Mouse (Mus musculus): ENCODE data around the gene Agmat. TPM values are rescaled to one million over a fixed set of nuclear protein-coding genes. Genes with fewer than 3 reads are reported as not detected.

Gene Agmat
- polyA plus RNA-seq, 1 experiment from 2014 or later = 0.27 TPM

GRCm38 (mm10) chr4:141730401-141730800 lies 16.1 kb upstream of the Agmat start:
- DNase-seq (ENCODE audit: low spot score) (no peak), ATAC-seq (no peak)
- Histone ChIP-seq H3K27ac (ENCODE audit: low read length) (no peak overlapping the region), H3K27me3 (replicated peaks; ENCODE audit: insufficient read depth, low read length) (no peaks in the 10 kb centered on the region), H3K36me3 (ENCODE audit: insufficient read depth, low read length) (no peaks in the 10 kb centered on the region), H3K4me1 (ENCODE audit: insufficient read depth, low read depth, low read length) (no peaks in the 10 kb centered on the region), H3K4me3 (ENCODE audit: low read depth, low read length) (no peak overlapping the region), H3K4me2 (replicated peaks; ENCODE audit: low read depth, low read length) (no peak overlapping the region), H3K9ac (replicated peaks; ENCODE audit: low read depth) (no peak overlapping the region), H3K9me3 (ENCODE audit: low read length) (no peaks in the 10 kb centered on the region)
- TF ChIP-seq CTCF (IDR thresholded peaks at IDR 0.05) (no peak), EP300 (IDR thresholded peaks at IDR 0.05) (no peak)
- WGBS = 81% methylated on average over 13 of the region's 13 CpGs

DNA sequence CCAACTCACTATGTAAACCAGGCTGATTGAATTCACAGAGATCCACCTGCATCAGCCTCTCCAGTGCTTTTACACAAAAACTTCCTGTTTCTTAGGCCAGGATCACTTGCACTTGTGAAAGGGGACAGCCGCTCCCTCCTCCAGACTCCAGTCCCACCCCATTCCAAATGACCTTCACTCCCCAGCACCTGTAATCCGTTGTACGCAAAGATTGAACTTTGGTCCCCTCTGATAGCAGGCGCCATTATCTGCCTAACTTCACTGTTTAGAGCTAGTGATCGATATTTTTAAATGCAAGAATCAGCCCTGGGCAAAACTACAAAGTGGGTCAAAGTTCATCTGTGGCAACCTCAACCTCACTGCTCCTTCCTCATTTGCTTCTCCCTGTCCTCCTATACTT lies 14.7 kb upstream of the Agmat start:
- DNase-seq (ENCODE audit: low spot score) = no peak
- ATAC-seq = no peak
- WGBS = 80% methylated on average over 5 of the region's 5 CpGs

GRCm38 (mm10) chr4:141734446-141735205 lies 11.8 kb upstream of the Agmat start:
- Histone ChIP-seq H3K4me3 (ENCODE audit: low read depth, low read length) (peak overlapping the region; percentile 16; the same call in 1 of the 2 replicates), H3K36me3 (ENCODE audit: insufficient read depth, low read length) (no peaks in the 10 kb centered on the region), H3K4me1 (ENCODE audit: insufficient read depth, low read depth, low read length) (no peaks in the 10 kb centered on the region), H3K27ac (ENCODE audit: low read length) (peak overlapping the region; percentile 23; the same call in 1 of the 2 replicates), H3K4me2 (replicated peaks; ENCODE audit: low read depth, low read length) (peak overlapping the region; percentile 55), H3K9me3 (ENCODE audit: low read length) (no peaks in the 10 kb centered on the region), H3K27me3 (replicated peaks; ENCODE audit: insufficient read depth, low read length) (no peaks in the 10 kb centered on the region), H3K9ac (replicated peaks; ENCODE audit: low read depth) (no peak overlapping the region)
- 5% methylated on average over 24 of the region's 24 CpGs for WGBS
- DNase-seq (ENCODE audit: low spot score) (peak; percentile 95), ATAC-seq (peak; percentile 98)
- TF ChIP-seq CTCF (IDR thresholded peaks at IDR 0.05) = no peak
- no peak for TF ChIP-seq EP300 (IDR thresholded peaks at IDR 0.05)

More for the DNA sequence above, 14.7 kb upstream of the Agmat start:
- H3K9me3 ChIP-seq (ENCODE audit: low read length) = no peaks in the 10 kb centered on the region
- H3K4me2 ChIP-seq (replicated peaks; ENCODE audit: low read depth, low read length) = no peak overlapping the region
- H3K4me3 ChIP-seq (ENCODE audit: low read depth, low read length) = no peak overlapping the region
- H3K27me3 ChIP-seq (replicated peaks; ENCODE audit: insufficient read depth, low read length) = no peaks in the 10 kb centered on the region
- no peak overlapping the region for H3K9ac ChIP-seq (replicated peaks; ENCODE audit: low read depth)
- TF ChIP-seq EP300 (IDR thresholded peaks at IDR 0.05) (no peak), CTCF (IDR thresholded peaks at IDR 0.05) (no peak)
- no peaks in the 10 kb centered on the region for H3K4me1 ChIP-seq (ENCODE audit: insufficient read depth, low read depth, low read length)
- no peak overlapping the region for H3K27ac ChIP-seq (ENCODE audit: low read length)
- no peaks in the 10 kb centered on the region for H3K36me3 ChIP-seq (ENCODE audit: insufficient read depth, low read length)

DNA sequence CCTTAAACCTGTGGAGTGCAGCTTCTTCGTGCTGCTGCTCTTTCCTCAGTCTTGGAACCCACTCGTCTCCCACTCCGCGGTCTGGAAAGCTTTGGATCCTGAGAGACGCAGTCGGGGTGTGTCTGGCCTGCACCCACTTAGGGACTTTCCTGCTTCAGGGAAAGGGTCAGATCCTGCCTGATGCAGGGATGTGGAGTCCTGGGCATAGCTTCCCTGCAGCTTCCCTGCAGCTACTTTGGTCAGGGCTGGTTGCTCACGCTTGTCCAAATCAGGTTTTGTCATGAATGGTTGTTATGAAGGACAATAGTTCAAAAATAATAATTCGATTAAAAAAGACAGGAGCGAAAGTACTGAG lies 11.3 kb upstream of the Agmat start:
- Histone ChIP-seq H3K4me1 (ENCODE audit: insufficient read depth, low read depth, low read length) (no peaks in the 10 kb centered on the region), H3K4me3 (ENCODE audit: low read depth, low read length) (no peak overlapping the region), H3K9ac (replicated peaks; ENCODE audit: low read depth) (no peak overlapping the region), H3K27me3 (replicated peaks; ENCODE audit: insufficient read depth, low read length) (no peaks in the 10 kb centered on the region), H3K9me3 (ENCODE audit: low read length) (no peaks in the 10 kb centered on the region), H3K36me3 (ENCODE audit: insufficient read depth, low read length) (no peaks in the 10 kb centered on the region), H3K4me2 (replicated peaks; ENCODE audit: low read depth, low read length) (peak overlapping the region; percentile 55), H3K27ac (ENCODE audit: low read length) (no peak overlapping the region)
- no peak; the same call in 1 of the 2 replicates for ATAC-seq
- 29% methylated on average over 9 of the region's 9 CpGs for WGBS
- DNase-seq (ENCODE audit: low spot score) = no peak
- TF ChIP-seq CTCF (IDR thresholded peaks at IDR 0.05) (no peak), EP300 (IDR thresholded peaks at IDR 0.05) (no peak)

GRCm38 (mm10) chr4:141736856-141737255 lies 9.6 kb upstream of the Agmat start:
- H3K4me1 ChIP-seq (ENCODE audit: insufficient read depth, low read depth, low read length) = no peaks in the 10 kb centered on the region
- H3K36me3 ChIP-seq (ENCODE audit: insufficient read depth, low read length) = no peaks in the 10 kb centered on the region
- H3K27me3 ChIP-seq (replicated peaks; ENCODE audit: insufficient read depth, low read length) = no peaks in the 10 kb centered on the region
- DNase-seq (ENCODE audit: low spot score) (no peak), ATAC-seq (no peak)
- H3K4me2 ChIP-seq (replicated peaks; ENCODE audit: low read depth, low read length) = no peak overlapping the region
- H3K27ac ChIP-seq (ENCODE audit: low read length) = no peak overlapping the region
- WGBS = 55% methylated on average over 4 of the region's 4 CpGs
- H3K4me3 ChIP-seq (ENCODE audit: low read depth, low read length) = no peak overlapping the region
- TF ChIP-seq EP300 (IDR thresholded peaks at IDR 0.05) (no peak), CTCF (IDR thresholded peaks at IDR 0.05) (no peak)
- H3K9me3 ChIP-seq (ENCODE audit: low read length) = no peaks in the 10 kb centered on the region
- no peak overlapping the region for H3K9ac ChIP-seq (replicated peaks; ENCODE audit: low read depth)

DNA sequence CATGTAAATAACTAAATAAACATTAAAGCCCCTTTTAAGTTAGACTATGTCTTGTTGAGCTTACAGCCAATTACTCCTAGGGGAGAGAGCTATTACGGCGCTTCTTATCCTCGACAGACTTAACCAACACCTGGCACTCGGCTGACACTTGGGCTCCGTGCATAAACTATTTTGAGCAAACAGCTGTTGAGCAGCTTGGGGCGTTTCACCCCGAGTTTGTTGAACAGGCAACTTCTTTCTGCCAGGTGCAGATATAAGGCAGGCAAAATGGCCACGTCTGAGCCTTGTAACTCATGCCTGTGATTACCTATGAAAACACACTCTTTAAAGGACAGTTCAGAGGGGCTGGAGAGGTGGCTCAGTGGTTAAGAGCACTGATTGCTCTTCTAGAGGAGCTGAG lies 8.5 kb upstream of the Agmat start:
- Histone ChIP-seq H3K36me3 (ENCODE audit: insufficient read depth, low read length) (no peaks in the 10 kb centered on the region), H3K4me2 (replicated peaks; ENCODE audit: low read depth, low read length) (no peak overlapping the region), H3K27ac (ENCODE audit: low read length) (no peak overlapping the region), H3K4me1 (ENCODE audit: insufficient read depth, low read depth, low read length) (no peaks in the 10 kb centered on the region), H3K9me3 (ENCODE audit: low read length) (no peaks in the 10 kb centered on the region), H3K9ac (replicated peaks; ENCODE audit: low read depth) (no peak overlapping the region), H3K4me3 (ENCODE audit: low read depth, low read length) (no peak overlapping the region), H3K27me3 (replicated peaks; ENCODE audit: insufficient read depth, low read length) (no peaks in the 10 kb centered on the region)
- ATAC-seq (no peak), DNase-seq (ENCODE audit: low spot score) (no peak)
- TF ChIP-seq EP300 (IDR thresholded peaks at IDR 0.05) (no peak), CTCF (IDR thresholded peaks at IDR 0.05) (no peak)
- WGBS = 60% methylated on average over 8 of the region's 8 CpGs
